Mouse (Mus musculus) heart, embryonic 10.5 days (tissue): ENCODE data around the gene Pbx2. TPM values are rescaled to one million over a fixed set of nuclear protein-coding genes. Genes with fewer than 3 reads are reported as not detected.
A peak's percentile ranks its signal among the peaks of the same experiment; 100 is the strongest.

ENCODE experiments used
- DNase-seq: peaks from one replicate; pipeline ENCODE4 v3.0.0-alpha.2; 2017; ENCODE audit warnings: low spot score
- H3K27ac ChIP-seq: fragments of 300-500 bp; sonication (generic); 2 replicates; pipeline ENCODE4 v1.5.1; 2016; ENCODE audit warnings: mild to moderate bottlenecking
- H3K27me3 ChIP-seq: fragments of 300-500 bp; sonication (generic); 2 replicates; pipeline ENCODE4 v1.6.1; 2016; ENCODE audit warnings: mild to moderate bottlenecking; ENCODE audit not compliant: poor library complexity, insufficient read depth, severe bottlenecking
- H3K36me3 ChIP-seq: fragments of 300-500 bp; sonication (generic); 2 replicates; pipeline ENCODE4 v1.6.1; 2016; ENCODE audit warnings: mild to moderate bottlenecking, moderate library complexity
- H3K4me1 ChIP-seq: fragments of 300-500 bp; sonication (generic); 2 replicates; pipeline ENCODE4 v1.6.1; 2016; ENCODE audit warnings: mild to moderate bottlenecking
- H3K4me3 ChIP-seq: fragments of 300-500 bp; sonication (generic); 2 replicates; pipeline ENCODE4 v1.5.1; 2016; ENCODE audit warnings: mild to moderate bottlenecking, moderate library complexity
- H3K9me3 ChIP-seq: fragments of 300-500 bp; sonication (generic); 2 replicates; pipeline ENCODE4 v1.6.1; 2016; ENCODE audit warnings: mild to moderate bottlenecking, moderate library complexity
- WGBS: fragments of 180-500 bp; shearing (Covaris S2); methylation state at CpG from one replicate; pipeline ENCODE4 v1.1.7; 2016; 5-methylcytosine and 5-hydroxymethylcytosine counted together
- polyA plus RNA-seq: library from polyadenylated mRNA; unstranded; fragments of >200 nt; fragmentation: Nextera tagmentation; extraction: Ambion mirVana; gene quantifications from 2 replicates; pipeline ENCODE4 v1.2.1, GENCODE M21; 2016

Gene Pbx2
- polyA plus RNA-seq, 1 experiment from 2014 or later = 16.6 TPM

GRCm38 (mm10) chr17:34593752-34594525, 2.9 kb downstream of the Pbx2 start:
- Histone ChIP-seq H3K27ac (peak overlapping the region; percentile 100; the same call in 1 of the 2 replicates), H3K9me3 (no peaks in the 10 kb centered on the region), H3K4me1 (peaks cover 83% of the 10 kb centered on the region), H3K4me3 (peak overlapping the region; percentile 97), H3K36me3 (peaks cover 24% of the 10 kb centered on the region), H3K27me3 (no peaks in the 10 kb centered on the region)
- WGBS = 62% methylated on average over 34 of the region's 34 CpGs
- no peak for DNase-seq

- Histone ChIP-seq H3K36me3 (peaks cover 38% of the 10 kb centered on the region), H3K27me3 (no peaks in the 10 kb centered on the region), H3K27ac (no peak overlapping the region), H3K4me3 (no peak overlapping the region), H3K9me3 (no peaks in the 10 kb centered on the region), H3K4me1 (peaks cover 76% of the 10 kb centered on the region)
- 76% methylated on average over 8 of the region's 8 CpGs for WGBS
- no peak for DNase-seq
Measured at GRCm38 (mm10) chr17:34596098-34596497, 5.0 kb downstream of the Pbx2 start.

- Histone ChIP-seq H3K4me3 (peak within 1 kb of the TSS; percentile 9; the same call in 1 of the 2 replicates), H3K27ac (peak within 1 kb of the TSS; percentile 72), H3K27me3 (no peaks in the 10 kb centered on the region), H3K36me3 (peaks cover 45% of the 10 kb centered on the region), H3K4me1 (peaks cover 78% of the 10 kb centered on the region), H3K9me3 (no peaks in the 10 kb centered on the region)
- no peak for DNase-seq
- 14% methylated on average over 6 of the region's 6 CpGs for WGBS
Measured at GRCm38 (mm10) chr17:34597566-34598095, 6.6 kb downstream of the Pbx2 start, which contains the start of gene Ager. Gene Ager (plus strand): TSS chr17:34597862.

GRCm38 (mm10) chr17:34599891-34600290, 8.8 kb downstream of the Pbx2 start:
- H3K4me1 ChIP-seq = peaks cover 66% of the 10 kb centered on the region
- H3K36me3 ChIP-seq = peaks cover 35% of the 10 kb centered on the region
- DNase-seq = no peak
- WGBS = 79% methylated on average over 9 of the region's 9 CpGs
- H3K4me3 ChIP-seq = no peak overlapping the region
- H3K27ac ChIP-seq = no peak overlapping the region
- no peaks in the 10 kb centered on the region for H3K27me3 ChIP-seq
- H3K9me3 ChIP-seq = no peaks in the 10 kb centered on the region

- Histone ChIP-seq H3K4me3 (no peak overlapping the region), H3K36me3 (peaks cover 21% of the 10 kb centered on the region), H3K9me3 (no peaks in the 10 kb centered on the region), H3K27me3 (no peaks in the 10 kb centered on the region), H3K27ac (no peak overlapping the region), H3K4me1 (peaks cover 62% of the 10 kb centered on the region)
- WGBS = 83% methylated on average over 12 of the region's 12 CpGs
- no peak for DNase-seq
Measured at GRCm38 (mm10) chr17:34601796-34602195, 10.7 kb downstream of the Pbx2 start.

GRCm38 (mm10) chr17:34603375-34604060, 12.5 kb downstream of the Pbx2 start, which contains the start of gene Rnf5:
Gene Rnf5 (minus strand): TSS chr17:34603690.
- H3K4me3 ChIP-seq = peak within 1 kb of the TSS; percentile 85
- peaks cover 63% of the 10 kb centered on the region for H3K4me1 ChIP-seq
- H3K9me3 ChIP-seq = no peaks in the 10 kb centered on the region
- H3K27ac ChIP-seq = peak within 1 kb of the TSS; percentile 96
- no peaks in the 10 kb centered on the region for H3K27me3 ChIP-seq
- WGBS = under 1% methylated on average over 30 of the region's 30 CpGs
- H3K36me3 ChIP-seq = peaks cover 25% of the 10 kb centered on the region
- DNase-seq = peak; percentile 100

GRCm38 (mm10) chr17:34604061-34604508, 13.0 kb downstream of the Pbx2 start, which contains the start of gene Agpat1:
Gene Agpat1 (plus strand): TSS chr17:34604262.
- WGBS = 0% methylated on average over 35 of the region's 35 CpGs
- Histone ChIP-seq H3K27me3 (no peaks in the 10 kb centered on the region), H3K36me3 (peaks cover 25% of the 10 kb centered on the region), H3K4me1 (peaks cover 62% of the 10 kb centered on the region), H3K27ac (peak within 1 kb of the TSS; percentile 96), H3K4me3 (peak within 1 kb of the TSS; percentile 85), H3K9me3 (no peaks in the 10 kb centered on the region)
- DNase-seq = no peak

GRCm38 (mm10) chr17:34604511-34605237, 13.6 kb downstream of the Pbx2 start:
- WGBS = 20% methylated on average over 24 of the region's 24 CpGs
- peak overlapping the region; percentile 96 for H3K27ac ChIP-seq
- H3K36me3 ChIP-seq = peaks cover 24% of the 10 kb centered on the region
- peaks cover 56% of the 10 kb centered on the region for H3K4me1 ChIP-seq
- no peaks in the 10 kb centered on the region for H3K27me3 ChIP-seq
- no peaks in the 10 kb centered on the region for H3K9me3 ChIP-seq
- DNase-seq = no peak
- H3K4me3 ChIP-seq = peak overlapping the region; percentile 85

- Histone ChIP-seq H3K36me3 (peaks cover 22% of the 10 kb centered on the region), H3K27ac (peak overlapping the region; percentile 96), H3K4me1 (peaks cover 51% of the 10 kb centered on the region), H3K27me3 (no peaks in the 10 kb centered on the region), H3K9me3 (no peaks in the 10 kb centered on the region), H3K4me3 (peak overlapping the region; percentile 85)
- WGBS = under 1% methylated on average over 26 of the region's 30 CpGs
- peak; percentile 97 for DNase-seq
Measured at GRCm38 (mm10) chr17:34605609-34606008, 14.5 kb downstream of the Pbx2 start.

GRCm38 (mm10) chr17:34606186-34607039, 15.3 kb downstream of the Pbx2 start:
- H3K27me3 ChIP-seq = no peaks in the 10 kb centered on the region
- peaks cover 49% of the 10 kb centered on the region for H3K4me1 ChIP-seq
- peak overlapping the region; percentile 96 for H3K27ac ChIP-seq
- DNase-seq = no peak
- 17% methylated on average over 32 of the region's 32 CpGs for WGBS
- H3K9me3 ChIP-seq = no peaks in the 10 kb centered on the region
- peak overlapping the region; percentile 85 for H3K4me3 ChIP-seq
- H3K36me3 ChIP-seq = peaks cover 24% of the 10 kb centered on the region

- DNase-seq = no peak
- H3K27me3 ChIP-seq = no peaks in the 10 kb centered on the region
- H3K4me1 ChIP-seq = peaks cover 38% of the 10 kb centered on the region
- WGBS = 85% methylated on average over 7 of the region's 7 CpGs
- H3K36me3 ChIP-seq = peaks cover 35% of the 10 kb centered on the region
- no peak overlapping the region for H3K27ac ChIP-seq
- H3K4me3 ChIP-seq = no peak overlapping the region
- no peaks in the 10 kb centered on the region for H3K9me3 ChIP-seq
Measured at GRCm38 (mm10) chr17:34607997-34608396, 16.9 kb downstream of the Pbx2 start.

- Histone ChIP-seq H3K4me1 (peaks cover 27% of the 10 kb centered on the region), H3K4me3 (no peak overlapping the region), H3K9me3 (no peaks in the 10 kb centered on the region), H3K27ac (no peak overlapping the region), H3K36me3 (peaks cover 64% of the 10 kb centered on the region), H3K27me3 (no peaks in the 10 kb centered on the region)
- no peak for DNase-seq
- WGBS = 95% methylated on average over 8 of the region's 8 CpGs
Measured at GRCm38 (mm10) chr17:34611050-34611449, 20.0 kb downstream of the Pbx2 start.
